Mouse (Mus musculus) forebrain, embryonic 15.5 days (tissue): ENCODE data around the gene Ramp1. TPM values are rescaled to one million over a fixed set of nuclear protein-coding genes. Genes with fewer than 3 reads are reported as not detected.

ENCODE experiments used
- ATAC-seq: fragments of 200-750 bp; cut with Nextera tagmentation; replicated peaks from 2 replicates; pipeline ENCODE4 v1.8.0; 2017; ENCODE audit warnings: mild to moderate bottlenecking, moderate TSS enrichment, moderate library complexity
- H3K27ac ChIP-seq: fragments of 300-500 bp; sonication (generic); replicated peaks from 2 replicates; pipeline ENCODE4 v1.5.1; 2015; ENCODE audit warnings: mild to moderate bottlenecking, inconsistent platforms
- H3K27me3 ChIP-seq: fragments of 300-500 bp; sonication (generic); 2 replicates; pipeline ENCODE4 v1.6.1; 2015; ENCODE audit warnings: inconsistent platforms
- H3K36me3 ChIP-seq: fragments of 300-500 bp; sonication (generic); 2 replicates; pipeline ENCODE4 v1.6.1; 2015; ENCODE audit warnings: mild to moderate bottlenecking, inconsistent platforms
- H3K4me1 ChIP-seq: fragments of 300-500 bp; sonication (generic); 2 replicates; pipeline ENCODE4 v1.6.1; 2015; ENCODE audit warnings: inconsistent platforms
- H3K4me2 ChIP-seq: fragments of 300-500 bp; sonication (generic); replicated peaks from 2 replicates; pipeline ENCODE4 v1.6.1; 2015; ENCODE audit warnings: mild to moderate bottlenecking, inconsistent platforms
- H3K4me3 ChIP-seq: fragments of 300-500 bp; sonication (generic); 2 replicates; pipeline ENCODE4 v1.5.1; 2015; ENCODE audit warnings: mild to moderate bottlenecking, inconsistent platforms
- H3K9ac ChIP-seq: fragments of 300-500 bp; sonication (generic); replicated peaks from 2 replicates; pipeline ENCODE4 v1.6.1; 2015; ENCODE audit warnings: mild to moderate bottlenecking, inconsistent platforms
- H3K9me3 ChIP-seq: fragments of 300-500 bp; sonication (generic); 2 replicates; pipeline ENCODE4 v1.6.1; 2016; ENCODE audit warnings: inconsistent platforms
- WGBS: fragments of 180-500 bp; shearing (Covaris S2); methylation state at CpG from one replicate; pipeline ENCODE4 v1.1.7; 2015; ENCODE audit warnings: mixed read lengths; 5-methylcytosine and 5-hydroxymethylcytosine counted together
- polyA plus RNA-seq: library from polyadenylated mRNA; unstranded; fragments of >200 nt; fragmentation: Nextera tagmentation; extraction: Ambion mirVana; gene quantifications from 2 replicates; pipeline ENCODE4 v1.2.1, GENCODE M21; 2015

The Ramp1 gene
- polyA plus RNA-seq, result 3.2 and 3.3 TPM in 2 replicates

DNA sequence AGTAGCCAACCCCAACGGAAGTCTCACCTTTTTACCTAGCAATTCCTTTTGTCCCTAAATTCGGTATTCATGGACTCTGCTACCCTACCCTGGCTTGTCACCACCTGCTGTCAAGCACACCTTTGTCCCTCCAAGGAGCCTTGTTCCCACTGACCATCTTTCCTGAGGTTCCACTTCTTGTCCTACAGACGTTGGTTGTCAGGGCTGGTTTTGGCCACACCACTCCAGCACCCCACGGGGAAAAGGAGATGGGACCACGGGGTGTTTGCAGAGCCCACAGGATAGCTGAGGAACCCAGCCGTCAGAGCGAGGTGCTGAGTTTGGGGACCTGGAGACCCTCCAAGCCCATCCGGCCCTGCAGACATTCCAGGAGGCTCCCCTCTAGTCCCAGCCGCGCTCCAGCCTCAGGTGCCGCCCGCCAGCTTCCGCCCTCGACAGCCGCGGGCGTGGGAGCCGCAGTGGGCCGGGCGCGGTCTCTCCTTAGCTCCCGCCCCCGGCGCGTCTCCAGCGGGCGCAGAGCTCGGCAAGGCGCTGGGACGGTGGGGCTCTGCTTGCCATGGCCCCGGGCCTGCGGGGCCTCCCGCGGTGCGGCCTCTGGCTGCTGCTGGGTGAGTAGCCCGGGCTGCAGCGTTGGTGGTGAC, at the start of gene Ramp1:
Ramp1 (plus strand) TSS at position 290 of the 641 bp plus-strand sequence.
- peaks cover 21% of the 10 kb centered on the region for H3K27me3 ChIP-seq
- peak within 1 kb of the TSS; percentile 39 for H3K4me3 ChIP-seq
- peak within 1 kb of the TSS; percentile 73 for H3K4me2 ChIP-seq
- peaks cover 10% of the 10 kb centered on the region for H3K4me1 ChIP-seq
- no peak within 1 kb of the TSS for H3K27ac ChIP-seq
- ATAC-seq, result peak; percentile 23; the same call in 1 of the 2 replicates
- no peaks in the 10 kb centered on the region for H3K36me3 ChIP-seq
- WGBS, result 5% methylated on average over 37 of the region's 37 CpGs
- peak within 1 kb of the TSS; percentile 51 for H3K9ac ChIP-seq
- H3K9me3 ChIP-seq, result no peaks in the 10 kb centered on the region

DNA sequence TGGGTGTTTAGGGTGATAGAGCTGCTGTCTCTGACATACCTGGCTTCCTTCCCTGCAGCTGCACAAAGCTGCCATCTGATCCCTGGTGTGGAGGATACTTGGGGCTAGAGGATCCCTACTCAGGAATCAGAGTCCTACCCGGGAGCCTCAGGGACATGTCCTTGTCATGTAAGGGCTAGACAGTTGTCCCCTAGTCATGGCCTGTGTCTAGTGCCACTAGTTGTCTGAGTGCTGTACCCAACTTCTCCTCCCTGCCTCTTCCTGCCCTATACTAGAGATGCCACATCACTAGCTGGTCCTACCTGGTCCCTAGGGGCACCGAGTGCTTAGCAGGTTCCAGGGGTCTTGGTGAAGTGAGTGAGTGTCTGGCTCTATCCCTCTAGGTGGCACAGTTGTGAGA, 42.6 kb upstream of the Ramp1 start:
- H3K27me3 ChIP-seq, result no peaks in the 10 kb centered on the region
- H3K9me3 ChIP-seq, result no peaks in the 10 kb centered on the region
- no peak for ATAC-seq
- no peak overlapping the region for H3K9ac ChIP-seq
- no peaks in the 10 kb centered on the region for H3K4me1 ChIP-seq
- no peak overlapping the region for H3K27ac ChIP-seq
- 80% methylated on average over 2 of the region's 2 CpGs for WGBS
- no peak overlapping the region for H3K4me3 ChIP-seq
- no peak overlapping the region for H3K4me2 ChIP-seq
- no peaks in the 10 kb centered on the region for H3K36me3 ChIP-seq

DNA sequence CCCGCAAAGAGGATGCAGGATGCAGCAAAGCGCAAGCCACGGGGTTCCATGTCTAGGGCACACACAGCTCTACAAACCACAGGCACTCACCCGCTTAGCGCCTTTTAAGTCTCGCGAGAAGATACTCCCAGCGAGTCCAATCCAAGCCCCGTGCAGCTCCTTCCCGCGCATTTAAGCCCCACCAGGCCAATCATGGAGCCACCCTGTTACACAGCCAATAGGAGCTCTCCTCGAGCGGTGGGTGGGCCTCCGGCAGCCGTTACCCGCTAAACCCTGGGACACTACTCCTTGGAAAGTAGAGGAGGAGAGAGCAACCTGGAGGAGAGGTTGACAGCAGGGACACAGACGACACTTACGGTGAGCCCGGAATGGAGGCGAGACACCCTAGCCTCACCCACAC, 34.8 kb upstream of the Ramp1 start, which contains the start of gene Rbm44:
Rbm44 (plus strand) TSS at position 277 of the 400 bp plus-strand sequence.
- Histone ChIP-seq H3K4me2 (no peak within 1 kb of the TSS), H3K4me1 (no peaks in the 10 kb centered on the region), H3K9me3 (no peaks in the 10 kb centered on the region), H3K4me3 (no peak within 1 kb of the TSS), H3K9ac (no peak within 1 kb of the TSS), H3K36me3 (no peaks in the 10 kb centered on the region), H3K27ac (no peak within 1 kb of the TSS), H3K27me3 (no peaks in the 10 kb centered on the region)
- ATAC-seq, result no peak
- 82% methylated on average over 20 of the region's 20 CpGs for WGBS

- Histone ChIP-seq H3K27me3 (no peaks in the 10 kb centered on the region), H3K9me3 (no peaks in the 10 kb centered on the region), H3K9ac (no peak overlapping the region), H3K4me3 (no peak overlapping the region), H3K4me1 (no peaks in the 10 kb centered on the region), H3K4me2 (no peak overlapping the region), H3K27ac (no peak overlapping the region), H3K36me3 (no peaks in the 10 kb centered on the region)
- 59% methylated on average over 2 of the region's 2 CpGs for WGBS
- ATAC-seq, result no peak
Observed at GRCm38 (mm10) chr1:91151509-91151908, 28.1 kb upstream of the Ramp1 start.

GRCm38 (mm10) chr1:91166798-91167197, 12.8 kb upstream of the Ramp1 start:
- no peak overlapping the region for H3K27ac ChIP-seq
- ATAC-seq, result no peak
- WGBS, result 85% methylated on average over 6 of the region's 6 CpGs
- H3K36me3 ChIP-seq, result no peaks in the 10 kb centered on the region
- H3K4me1 ChIP-seq, result no peaks in the 10 kb centered on the region
- no peaks in the 10 kb centered on the region for H3K27me3 ChIP-seq
- no peak overlapping the region for H3K4me3 ChIP-seq
- no peak overlapping the region for H3K9ac ChIP-seq
- H3K9me3 ChIP-seq, result no peaks in the 10 kb centered on the region
- no peak overlapping the region for H3K4me2 ChIP-seq

GRCm38 (mm10) chr1:91169157-91169556, 10.5 kb upstream of the Ramp1 start:
- no peak overlapping the region for H3K27ac ChIP-seq
- no peaks in the 10 kb centered on the region for H3K36me3 ChIP-seq
- no peaks in the 10 kb centered on the region for H3K27me3 ChIP-seq
- H3K4me2 ChIP-seq, result no peak overlapping the region
- no peaks in the 10 kb centered on the region for H3K9me3 ChIP-seq
- H3K4me3 ChIP-seq, result no peak overlapping the region
- 86% methylated on average over 4 of the region's 4 CpGs for WGBS
- no peaks in the 10 kb centered on the region for H3K4me1 ChIP-seq
- no peak overlapping the region for H3K9ac ChIP-seq
- ATAC-seq, result no peak

- Histone ChIP-seq H3K4me2 (no peak overlapping the region), H3K27me3 (peaks cover 7% of the 10 kb centered on the region; the same call in 1 of the 2 replicates), H3K4me1 (peaks cover 3% of the 10 kb centered on the region), H3K9me3 (no peaks in the 10 kb centered on the region), H3K4me3 (no peak overlapping the region), H3K36me3 (no peaks in the 10 kb centered on the region), H3K27ac (no peak overlapping the region), H3K9ac (no peak overlapping the region)
- no peak for ATAC-seq
- 97% methylated on average over 5 of the region's 5 CpGs for WGBS
Observed at GRCm38 (mm10) chr1:91174796-91175195, 4.8 kb upstream of the Ramp1 start.

DNA sequence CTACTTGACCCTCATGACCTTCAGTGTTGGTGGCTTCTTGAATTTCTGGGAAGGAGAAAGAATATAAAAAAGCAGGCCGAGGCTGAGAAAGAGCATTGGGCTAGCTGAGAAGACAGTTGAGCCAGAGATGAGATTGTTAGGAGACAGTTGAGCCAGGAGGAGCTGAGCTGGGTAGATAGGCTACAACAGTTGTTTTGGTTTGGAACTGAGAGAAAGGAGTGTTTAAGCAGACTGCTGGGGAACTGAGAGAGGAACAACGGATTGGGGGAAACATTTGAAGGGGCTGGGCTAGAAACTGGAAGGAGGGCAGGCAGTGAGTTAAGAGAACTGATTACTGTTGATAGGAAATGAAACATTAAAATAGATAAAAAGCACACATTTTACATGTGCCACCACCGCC, 3.6 kb upstream of the Ramp1 start:
- no peak overlapping the region for H3K4me3 ChIP-seq
- WGBS, result 77% methylated on average over 3 of the region's 3 CpGs
- no peak overlapping the region for H3K27ac ChIP-seq
- H3K9me3 ChIP-seq, result no peaks in the 10 kb centered on the region
- H3K9ac ChIP-seq, result no peak overlapping the region
- H3K36me3 ChIP-seq, result no peaks in the 10 kb centered on the region
- no peak overlapping the region for H3K4me2 ChIP-seq
- no peak for ATAC-seq
- H3K27me3 ChIP-seq, result peaks cover 18% of the 10 kb centered on the region
- peaks cover 10% of the 10 kb centered on the region for H3K4me1 ChIP-seq

- WGBS, result 76% methylated on average over 4 of the region's 4 CpGs
- no peak for ATAC-seq
- peaks cover 10% of the 10 kb centered on the region for H3K4me1 ChIP-seq
- H3K4me2 ChIP-seq, result no peak overlapping the region
- H3K4me3 ChIP-seq, result no peak overlapping the region
- peaks cover 21% of the 10 kb centered on the region for H3K27me3 ChIP-seq
- H3K27ac ChIP-seq, result no peak overlapping the region
- no peak overlapping the region for H3K9ac ChIP-seq
- H3K36me3 ChIP-seq, result no peaks in the 10 kb centered on the region
- no peaks in the 10 kb centered on the region for H3K9me3 ChIP-seq
Observed at GRCm38 (mm10) chr1:91176871-91177270, 2.8 kb upstream of the Ramp1 start.

DNA sequence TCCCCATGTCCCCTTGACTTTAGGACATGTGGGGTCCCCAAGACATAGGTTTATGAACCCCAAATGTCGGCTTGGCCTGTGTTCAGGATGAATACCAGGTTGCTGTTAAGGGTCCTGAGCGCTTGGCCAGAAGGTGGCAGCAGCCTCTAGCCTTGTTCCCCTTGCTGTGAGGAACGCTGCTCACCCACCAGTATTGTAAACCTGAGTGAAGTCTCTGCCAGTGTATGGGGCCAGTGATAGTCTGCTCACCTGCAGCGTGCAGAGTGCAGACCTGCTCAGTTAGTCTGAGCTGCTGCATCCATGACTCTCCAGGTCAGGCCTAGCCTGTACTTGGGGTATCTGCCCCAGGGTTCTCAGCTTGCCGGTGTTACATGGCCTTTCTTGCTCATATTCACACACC, 536 bp upstream of the Ramp1 start:
- Histone ChIP-seq H3K36me3 (no peaks in the 10 kb centered on the region), H3K27ac (no peak overlapping the region), H3K9ac (no peak overlapping the region), H3K27me3 (peaks cover 21% of the 10 kb centered on the region), H3K4me2 (0 out of 2 replicates have a peak overlapping the region, but pooled peaks have one; percentile 73), H3K4me1 (peaks cover 10% of the 10 kb centered on the region), H3K4me3 (no peak overlapping the region), H3K9me3 (no peaks in the 10 kb centered on the region)
- 29% methylated on average over 5 of the region's 5 CpGs for WGBS
- ATAC-seq, result peak; percentile 70

DNA sequence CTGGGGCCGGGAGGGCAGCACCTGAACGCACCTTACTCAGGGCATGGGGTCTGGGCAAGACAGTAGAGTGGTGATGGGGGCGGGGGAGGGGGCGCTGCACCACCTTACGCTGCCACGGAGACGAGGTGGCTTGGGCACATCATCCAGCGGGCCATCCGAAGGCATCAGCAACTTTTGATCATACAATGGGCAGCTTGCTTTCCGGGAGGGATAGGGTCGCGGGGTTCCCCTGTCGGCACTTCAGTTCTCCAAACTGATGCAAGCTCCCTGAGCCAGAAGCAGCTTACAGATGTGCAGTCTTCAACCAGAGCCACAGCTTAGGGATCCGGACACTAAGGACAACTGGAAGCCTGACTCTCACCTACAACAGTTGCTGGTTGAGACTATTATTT, 548 bp downstream of the Ramp1 start:
- Histone ChIP-seq H3K27me3 (peaks cover 21% of the 10 kb centered on the region), H3K4me2 (peak overlapping the region; percentile 73), H3K4me3 (peak overlapping the region; percentile 39), H3K9ac (peak overlapping the region; percentile 51), H3K27ac (no peak overlapping the region), H3K9me3 (no peaks in the 10 kb centered on the region), H3K36me3 (no peaks in the 10 kb centered on the region), H3K4me1 (peaks cover 10% of the 10 kb centered on the region)
- WGBS, result 7% methylated on average over 14 of the region's 14 CpGs
- ATAC-seq, result no peak

- Histone ChIP-seq H3K9ac (no peak overlapping the region), H3K4me2 (no peak overlapping the region), H3K9me3 (no peaks in the 10 kb centered on the region), H3K27ac (no peak overlapping the region), H3K4me3 (no peak overlapping the region), H3K27me3 (peaks cover 21% of the 10 kb centered on the region), H3K36me3 (no peaks in the 10 kb centered on the region), H3K4me1 (peaks cover 10% of the 10 kb centered on the region)
- WGBS, result 72% methylated on average over 6 of the region's 6 CpGs
- no peak for ATAC-seq
Observed at GRCm38 (mm10) chr1:91180723-91181122, 1.1 kb downstream of the Ramp1 start.

- 62% methylated on average over 5 of the region's 5 CpGs for WGBS
- Histone ChIP-seq H3K4me3 (no peak overlapping the region), H3K27me3 (peaks cover 21% of the 10 kb centered on the region), H3K27ac (no peak overlapping the region), H3K4me1 (peaks cover 10% of the 10 kb centered on the region), H3K9me3 (no peaks in the 10 kb centered on the region), H3K9ac (no peak overlapping the region), H3K36me3 (no peaks in the 10 kb centered on the region), H3K4me2 (no peak overlapping the region)
- no peak for ATAC-seq
Observed at GRCm38 (mm10) chr1:91181261-91181660, 1.6 kb downstream of the Ramp1 start.
